ENCODE assay signal across 10 mouse cellular contexts in the genomic region with DNA sequence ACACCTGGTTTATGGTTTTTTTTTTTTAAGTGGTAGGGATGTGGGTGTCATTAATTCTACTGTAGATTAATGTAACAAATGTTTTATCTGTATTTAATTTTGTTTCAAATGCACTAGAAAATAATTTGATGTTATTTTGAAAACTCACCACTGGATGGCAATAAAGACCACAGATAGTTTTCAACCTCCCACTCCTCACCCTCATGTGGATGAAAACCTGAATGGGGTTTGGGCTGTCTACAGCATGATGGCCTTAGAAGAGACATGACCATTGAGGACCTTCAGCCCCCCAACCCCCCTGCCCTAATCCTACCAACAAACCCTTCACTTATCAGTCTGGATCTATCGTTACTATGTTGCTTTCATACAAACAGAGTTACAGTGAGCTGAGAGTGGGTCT. TPM values are rescaled to one million over a fixed set of nuclear protein-coding genes. Genes with fewer than 3 reads are reported as not detected.
DNase-seq lines count a peak whose midpoint lies in the region; ATAC-seq and TF ChIP-seq lines count a peak whose summit lies in the region.
"Had no signal": no experiment of that assay in that cellular context is flagged by ENCODE, and none has a peak within 500 bp of the region (broad histone marks: within the 10 kb centered on the region; RNA-seq: fewer than 3 reads in every experiment).

No protein-coding gene starts in this region.

- no peak overlapping the region for H3K4me3 ChIP-seq in hindbrain, embryonic 11.5 days (ENCODE audit: low read depth, low read length)
- H3K4me3 ChIP-seq in hindbrain, embryonic 10.5 days = no peak overlapping the region
- no peak overlapping the region for H3K4me3 ChIP-seq in midbrain, embryonic 11.5 days (ENCODE audit: low read depth, low read length)
- no peak overlapping the region for H3K4me3 ChIP-seq in midbrain, embryonic 10.5 days
- H3K4me3 ChIP-seq in forebrain, postnatal 0 days (ENCODE audit: low read depth, low read length) = no peak overlapping the region
- H3K4me3 ChIP-seq in small intestine, adult 2 months (ENCODE audit: low read depth, low read length) = no peak overlapping the region

- 0 out of 2 replicates have a peak, but pooled peaks have one; percentile 51 for ATAC-seq in hindbrain, embryonic 11.5 days (ENCODE audit: low FRiP score)
- peak; percentile 83 for ATAC-seq in midbrain, embryonic 11.5 days (ENCODE audit: low FRiP score)
- ATAC-seq in forebrain, postnatal 0 days = peak; percentile 71

- no peaks in the 10 kb centered on the region for H3K9me3 ChIP-seq in hindbrain, embryonic 11.5 days (ENCODE audit: control insufficient read depth, low read length)
- no peaks in the 10 kb centered on the region for H3K9me3 ChIP-seq in hindbrain, embryonic 10.5 days
- H3K9me3 ChIP-seq in midbrain, embryonic 11.5 days (ENCODE audit: control insufficient read depth, low read length) = no peaks in the 10 kb centered on the region
- no peaks in the 10 kb centered on the region for H3K9me3 ChIP-seq in midbrain, embryonic 10.5 days (replicated peaks)
- no peaks in the 10 kb centered on the region for H3K9me3 ChIP-seq in forebrain, postnatal 0 days (ENCODE audit: low read length)
- H3K9me3 ChIP-seq: G1E had no signal

- peak; percentile 70 for TF ChIP-seq CTCF in forebrain, postnatal 0 days (IDR thresholded peaks at IDR 0.05; ENCODE audit: low read depth)
- peak; percentile 18; the same call in 1 of the 2 replicates for TF ChIP-seq CTCF in small intestine, adult 2 months (IDR thresholded peaks at IDR 0.05; ENCODE audit: extremely low read depth, insufficient read length, insufficient replicate concordance, low read depth, low read length)

- no peaks in the 10 kb centered on the region for H3K36me3 ChIP-seq in hindbrain, embryonic 11.5 days (ENCODE audit: control insufficient read depth, insufficient read depth, low read length)
- H3K36me3 ChIP-seq in hindbrain, embryonic 10.5 days = no peaks in the 10 kb centered on the region
- H3K36me3 ChIP-seq in midbrain, embryonic 11.5 days (ENCODE audit: control insufficient read depth, insufficient read depth, low read length) = no peaks in the 10 kb centered on the region
- H3K36me3 ChIP-seq in midbrain, embryonic 10.5 days = no peaks in the 10 kb centered on the region
- no peaks in the 10 kb centered on the region for H3K36me3 ChIP-seq in forebrain, postnatal 0 days (ENCODE audit: insufficient read depth)
- H3K36me3 ChIP-seq in small intestine, adult 2 months (ENCODE audit: control insufficient read depth, insufficient read depth, low read length) = no peaks in the 10 kb centered on the region
- H3K36me3 ChIP-seq: G1E had no signal

- H3K4me2 ChIP-seq in hindbrain, embryonic 11.5 days (replicated peaks; ENCODE audit: low read depth, low read length) = no peak overlapping the region
- H3K4me2 ChIP-seq in midbrain, embryonic 11.5 days = no peak overlapping the region
- H3K4me2 ChIP-seq in forebrain, postnatal 0 days (ENCODE audit: low read depth) = no peak overlapping the region

- no peak overlapping the region for H3K27ac ChIP-seq in hindbrain, embryonic 11.5 days (ENCODE audit: low read depth, low read length)
- no peak overlapping the region for H3K27ac ChIP-seq in hindbrain, embryonic 10.5 days
- no peak overlapping the region for H3K27ac ChIP-seq in midbrain, embryonic 11.5 days (ENCODE audit: low read depth, low read length)
- no peak overlapping the region for H3K27ac ChIP-seq in midbrain, embryonic 10.5 days (replicated peaks)
- H3K27ac ChIP-seq in forebrain, postnatal 0 days (ENCODE audit: low read depth, low read length) = no peak overlapping the region
- no peak overlapping the region for H3K27ac ChIP-seq in small intestine, adult 2 months (ENCODE audit: insufficient read depth, low read depth, low read length)

- no peaks in the 10 kb centered on the region for H3K4me1 ChIP-seq in hindbrain, embryonic 11.5 days (replicated peaks; ENCODE audit: control insufficient read depth, insufficient read depth, low read length)
- no peaks in the 10 kb centered on the region for H3K4me1 ChIP-seq in hindbrain, embryonic 10.5 days (replicated peaks)
- no peaks in the 10 kb centered on the region for H3K4me1 ChIP-seq in midbrain, embryonic 11.5 days (ENCODE audit: control insufficient read depth, insufficient read depth, low read length)
- no peaks in the 10 kb centered on the region for H3K4me1 ChIP-seq in midbrain, embryonic 10.5 days
- no peaks in the 10 kb centered on the region for H3K4me1 ChIP-seq in forebrain, postnatal 0 days (ENCODE audit: insufficient read depth)
- no peaks in the 10 kb centered on the region for H3K4me1 ChIP-seq in small intestine, adult 2 months (ENCODE audit: control insufficient read depth, insufficient read depth, insufficient read length, low read length)

- WGBS in hindbrain, embryonic 11.5 days = 90% methylated on average over 1 of the region's 1 CpGs
- WGBS in hindbrain, embryonic 10.5 days = 98% methylated on average over 1 of the region's 1 CpGs
- 82% methylated on average over 1 of the region's 1 CpGs for WGBS in midbrain, embryonic 11.5 days
- WGBS in midbrain, embryonic 10.5 days = 74% methylated on average over 1 of the region's 1 CpGs
- 72% methylated on average over 1 of the region's 1 CpGs for WGBS in forebrain, postnatal 0 days
- WGBS in small intestine, adult 2 months = 88% methylated on average over 1 of the region's 1 CpGs

- no peak overlapping the region for H3K9ac ChIP-seq in hindbrain, embryonic 11.5 days (ENCODE audit: low read depth, low read length)
- H3K9ac ChIP-seq in midbrain, embryonic 11.5 days (ENCODE audit: low read length) = no peak overlapping the region
- no peak overlapping the region for H3K9ac ChIP-seq in forebrain, postnatal 0 days

- DNase-seq in hindbrain, embryonic 11.5 days (ENCODE audit: low spot score) = peak; percentile 41
- no peak for DNase-seq in hindbrain, embryonic 10.5 days (ENCODE audit: low spot score)
- DNase-seq in midbrain, embryonic 11.5 days (ENCODE audit: low spot score, missing footprints) = no peak
- DNase-seq in midbrain, embryonic 10.5 days (ENCODE audit: low spot score) = no peak
- DNase-seq in forebrain, postnatal 0 days = peak; percentile 67
- DNase-seq in heart, adult 18-20 months = no peak
- DNase-seq in yolk sac, embryonic 10.5 days (ENCODE audit: low spot score) = no peak
- DNase-seq: thymus, adult 2 months had no signal

- no peak for TF ChIP-seq POLR2A in small intestine, adult 2 months (IDR thresholded peaks at IDR 0.05; ENCODE audit: low read depth, low read length)

- no peaks in the 10 kb centered on the region for H3K27me3 ChIP-seq in hindbrain, embryonic 11.5 days (ENCODE audit: control insufficient read depth, insufficient read depth, low read length)
- H3K27me3 ChIP-seq in hindbrain, embryonic 10.5 days (ENCODE audit: insufficient read depth, poor library complexity, severe bottlenecking) = no peaks in the 10 kb centered on the region
- H3K27me3 ChIP-seq in midbrain, embryonic 11.5 days (ENCODE audit: control insufficient read depth, insufficient read depth, low read length) = no peaks in the 10 kb centered on the region
- H3K27me3 ChIP-seq in midbrain, embryonic 10.5 days (ENCODE audit: low read depth, poor library complexity, severe bottlenecking) = no peaks in the 10 kb centered on the region
- H3K27me3 ChIP-seq in forebrain, postnatal 0 days (ENCODE audit: insufficient read depth, low read length) = no peaks in the 10 kb centered on the region
- H3K27me3 ChIP-seq in small intestine, adult 2 months (ENCODE audit: control insufficient read depth, insufficient read depth, low read length) = no peaks in the 10 kb centered on the region

RNA-seq across cellular contexts. Expression of a gene that starts 42.1 kb away (rescaled TPM):
- polyA plus RNA-seq in hindbrain, embryonic 11.5 days (2014; fragmentation: Nextera tagmentation; extraction: Ambion mirVana) = 63.6 and 73.6 TPM in 2 replicates
- polyA plus RNA-seq in hindbrain, embryonic 10.5 days (2016; fragmentation: Nextera tagmentation; extraction: Ambion mirVana) = 54.4 and 62.7 TPM in 2 replicates
- 68.0 and 72.4 TPM in 2 replicates for polyA plus RNA-seq in midbrain, embryonic 11.5 days (2014; fragmentation: Nextera tagmentation; extraction: Ambion mirVana)
- 62.9 and 64.6 TPM in 2 replicates for polyA plus RNA-seq in midbrain, embryonic 10.5 days (2016; fragmentation: Nextera tagmentation; extraction: Ambion mirVana)
- 22.6 and 27.1 TPM in 2 replicates for total RNA-seq in forebrain, postnatal 0 days (2014; rRNA removed)
- 27.3 and 29.0 TPM in 2 replicates for polyA plus RNA-seq in forebrain, postnatal 0 days (2015; fragmentation: Nextera tagmentation; extraction: Ambion mirVana)
- 14.6 and 25.8 TPM in 2 replicates for polyA plus RNA-seq in small intestine, adult 2 months (2012; rRNA removed)
- 10 to 100 TPM; 25.1 to 31.4 TPM for total RNA-seq in heart, adult 18-20 months (2021)

Comparison
In these comparisons a context has a peak if more than half of its experiments do, and no peak if none do; other contexts are left out.
1. DNase-seq: peak in hindbrain, embryonic 11.5 days (single experiment) and forebrain, postnatal 0 days (single experiment); none in hindbrain, embryonic 10.5 days (single experiment), midbrain, embryonic 11.5 days (single experiment), midbrain, embryonic 10.5 days (single experiment), heart, adult 18-20 months (0 of 2) and yolk sac, embryonic 10.5 days (single experiment).
2. Peak in every context shown above with its lines, with median percentiles within 50 percentile points of each other: ATAC-seq.